Mouse (Mus musculus): ENCODE measurements around the gene Gm7257. TPM values are rescaled to one million over a fixed set of nuclear protein-coding genes. Genes with fewer than 3 reads are reported as not detected.

The Gm7257 gene
- not detected for polyA plus RNA-seq (2017; shearing (Covaris generic))

DNA sequence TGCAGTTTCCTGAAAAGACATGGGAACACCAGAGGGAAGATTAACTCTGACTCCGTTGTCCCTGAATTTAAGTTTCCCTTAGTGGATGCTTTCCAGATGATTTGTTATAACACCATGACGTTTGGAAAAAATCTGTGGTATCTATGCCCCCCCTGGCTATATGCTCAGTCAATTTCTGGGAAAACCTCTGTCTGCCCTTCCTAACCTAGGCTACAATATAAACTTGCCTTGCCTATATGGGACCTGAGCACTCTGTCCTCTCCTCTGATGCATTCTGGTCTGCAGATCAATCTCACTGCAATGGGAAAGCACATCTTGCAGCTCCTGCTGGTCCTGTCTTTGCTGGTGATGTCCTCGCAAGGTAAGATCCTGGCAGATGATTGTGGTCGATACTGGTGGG is at the start of gene Gm7257:
Gene Gm7257 (plus strand): TSS at position 301 of the 400 bp plus-strand sequence.
- no peak for ATAC-seq

DNA sequence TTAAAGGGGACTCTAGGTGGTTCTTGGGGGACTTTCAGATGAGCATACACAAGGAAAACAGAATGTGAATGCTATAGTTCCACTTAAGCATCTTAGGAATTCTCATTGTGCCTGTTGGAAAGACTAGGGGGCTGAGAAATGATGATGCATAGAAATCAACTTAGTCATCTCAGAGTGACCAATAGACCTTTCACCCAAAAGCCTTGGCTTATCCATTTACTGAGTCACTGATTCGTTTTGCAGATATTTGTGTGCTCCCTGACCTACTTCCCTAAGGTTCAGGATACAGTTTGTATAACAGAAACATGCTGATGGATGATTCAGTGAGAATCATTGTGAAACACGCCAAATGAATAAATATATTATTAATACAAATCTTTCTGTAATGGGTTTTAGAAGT is 28.7 kb upstream of the Gm7257 start:
- ATAC-seq: no peak

DNA sequence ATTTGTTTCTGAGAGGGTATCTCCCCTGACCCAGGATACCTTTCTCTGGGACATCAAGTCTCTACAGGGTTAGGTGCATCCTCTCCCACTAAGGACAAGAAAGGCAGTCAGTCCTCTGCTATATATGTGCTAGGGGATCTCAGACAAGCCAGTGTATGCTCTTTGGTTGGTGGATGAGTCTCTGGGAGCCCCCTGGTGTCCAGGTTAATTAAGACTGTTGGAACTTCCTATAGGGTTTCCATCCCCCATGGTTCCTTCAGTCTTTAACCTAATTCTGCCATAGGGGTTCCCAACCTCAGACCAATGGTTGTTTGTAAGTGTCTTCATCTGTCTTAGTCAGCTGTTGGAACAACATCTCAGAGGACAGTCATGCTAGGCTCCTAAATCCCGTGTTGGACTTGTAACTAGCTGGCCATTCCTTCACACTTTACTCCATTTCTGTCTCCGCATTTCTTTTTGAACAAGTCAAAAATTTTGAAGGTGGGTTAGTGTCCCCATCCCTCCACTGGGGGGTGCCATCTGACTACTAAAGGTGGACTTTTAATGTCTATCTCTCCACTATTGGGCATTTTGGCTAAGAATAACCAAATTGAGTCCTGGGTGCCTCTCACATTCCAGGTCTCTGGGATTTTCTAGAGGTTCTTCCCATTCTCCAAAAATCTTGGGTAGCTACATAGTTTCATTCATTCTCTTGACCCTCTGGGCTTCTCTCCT is 3.5 kb downstream of the Gm7257 start:
- no peak for ATAC-seq

DNA sequence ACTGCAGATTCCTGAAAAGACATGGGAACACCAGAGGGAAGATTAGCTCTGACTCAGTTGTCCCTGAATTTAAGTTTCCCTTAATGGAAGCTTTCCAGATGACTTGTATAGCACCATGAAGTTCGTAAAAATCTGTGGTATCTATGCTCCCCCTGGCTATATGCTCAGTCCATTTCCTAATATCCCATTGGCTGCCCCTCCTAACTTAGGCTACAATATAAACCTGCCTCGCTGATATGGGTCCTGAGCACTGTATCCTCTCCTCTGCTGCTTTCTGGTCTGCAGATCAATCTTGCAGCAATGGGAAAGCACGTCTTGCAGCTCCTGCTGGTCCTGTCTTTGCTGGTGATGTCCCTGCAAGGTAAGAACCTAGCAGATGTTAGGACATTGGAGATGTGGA is 43.7 kb downstream of the Gm7257 start, which contains the start of gene Gm9513:
Gene Gm9513 (plus strand): TSS at position 301 of the 400 bp plus-strand sequence.
- no peak for ATAC-seq

Other genes with a start within 250 kb of the Gm7257 start
- not detected for gene Gm9513, start 43.8 kb downstream of the Gm7257 start, polyA plus RNA-seq (2017; shearing (Covaris generic))
- not detected for gene Gm5615, start 110.1 kb downstream of the Gm7257 start, polyA plus RNA-seq (2017; shearing (Covaris generic))
- gene Gm17689, start 150.8 kb downstream of the Gm7257 start, polyA plus RNA-seq (2017; shearing (Covaris generic)): not detected
- gene A630095E13Rik, start 211.5 kb downstream of the Gm7257 start, polyA plus RNA-seq (2017; shearing (Covaris generic)): not detected